ENCODE assay signal across 18 mouse cellular contexts in the genomic region with DNA sequence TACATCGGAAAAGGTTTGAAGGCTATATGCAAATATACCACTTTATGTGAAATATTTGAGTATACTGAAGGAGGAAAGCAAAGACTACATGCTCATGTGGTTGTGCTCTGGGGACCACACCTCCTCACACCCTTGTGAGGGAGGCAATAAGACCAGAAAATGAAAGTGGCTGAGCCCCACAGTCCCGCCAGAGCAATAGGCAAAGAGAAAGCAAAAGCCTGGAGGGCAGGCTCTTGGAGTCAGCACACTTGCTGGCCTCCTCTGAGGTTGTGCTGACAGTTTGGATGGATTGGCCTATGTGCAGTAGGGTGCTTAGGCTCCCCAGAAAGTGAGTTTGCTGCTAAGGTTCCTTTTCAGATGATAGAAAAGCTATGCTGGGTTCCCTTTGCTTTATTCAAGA.
DNase-seq lines count a peak whose midpoint lies in the region; ATAC-seq lines count a peak whose summit lies in the region.
"Had no signal": no experiment of that assay in that cellular context is flagged by ENCODE, and none has a peak within 500 bp of the region (broad histone marks: within the 10 kb centered on the region; RNA-seq: fewer than 3 reads in every experiment).

No protein-coding gene starts in this region.

- ATAC-seq in activated CD4-positive, CD25-positive, alpha-beta regulatory T cell, adult 4 months: peak; percentile 32
- ATAC-seq in megakaryocyte, adult 5-6 weeks (ENCODE audit: poor library complexity, severe bottlenecking): no peak
- ATAC-seq: forebrain, embryonic 14.5 days had no signal

- peak; percentile 8 for DNase-seq in CD4-positive helper T cell, adult 2 months (ENCODE audit: low read depth, low spot score)
- peak; percentile 42 for DNase-seq in induced T-regulatory cell, adult 2 months (ENCODE audit: low read depth)
- DNase-seq in ovary, postnatal 10 days (ENCODE audit: low spot score): no peak
- DNase-seq in adrenal gland, postnatal 10 days: no peak
- DNase-seq in left cerebral cortex, postnatal 36 days (ENCODE audit: low spot score in 2 of 2): no peak
- DNase-seq: adrenal gland, postnatal 14 days; cerebellum, adult 11-12 months; cerebellum, adult 9-10 months; cerebellum, postnatal 36 days; gastrocnemius, adult 2 months; gastrocnemius, postnatal 36 days; heart, adult 11 months; heart, postnatal 10 days; heart, postnatal 4 days; kidney, adult 2 months had no signal

- intact Hi-C loops in left cerebral cortex, postnatal 36 days (cut with DNase I): no loop called here

Comparison
In these comparisons a context has a peak if more than half of its experiments do, and no peak if none do; other contexts are left out.
1. DNase-seq: peak in CD4-positive helper T cell, adult 2 months (single experiment) and induced T-regulatory cell, adult 2 months (single experiment); none in ovary, postnatal 10 days (single experiment), adrenal gland, postnatal 10 days (single experiment) and left cerebral cortex, postnatal 36 days (0 of 2).